In genomic region chr7:119762166-119762697, GRCm38 (mm10) we compare ENCODE assay signal across 22 mouse cellular contexts. TPM values are rescaled to one million over a fixed set of nuclear protein-coding genes. Genes with fewer than 3 reads are reported as not detected.
"Had no signal": no experiment of that assay in that cellular context is flagged by ENCODE, and none has a peak within 500 bp of the region (broad histone marks: within the 10 kb centered on the region; RNA-seq: fewer than 3 reads in every experiment).

No protein-coding gene starts in this region.

- DNase-seq: kidney, adult 18-20 months; kidney, postnatal 25 days; layer of hippocampus, postnatal 36 days; lung, adult 18-20 months; lung, postnatal 14 days; lung, postnatal 4 days; right cerebral cortex, adult 18-20 months; thymus, postnatal 25 days had no signal

- H3K27ac ChIP-seq: hindbrain, postnatal 0 days; kidney, postnatal 0 days; left cerebral cortex, adult 2 months; limb, embryonic 12.5 days; limb, embryonic 15.5 days; liver, embryonic 14.5 days; lung, embryonic 15.5 days; midbrain, embryonic 12.5 days; midbrain, embryonic 15.5 days; neural tube, embryonic 12.5 days; neural tube, embryonic 15.5 days had no signal

- H3K27me3 ChIP-seq: limb, embryonic 12.5 days; limb, embryonic 15.5 days; lung, embryonic 15.5 days; midbrain, embryonic 12.5 days; midbrain, embryonic 15.5 days; neural tube, embryonic 12.5 days; neural tube, embryonic 15.5 days had no signal

- H3K9ac ChIP-seq: limb, embryonic 12.5 days; limb, embryonic 15.5 days; liver, embryonic 14.5 days; lung, embryonic 15.5 days; midbrain, embryonic 12.5 days; midbrain, embryonic 15.5 days; neural tube, embryonic 12.5 days; neural tube, embryonic 15.5 days had no signal

- H3K9me3 ChIP-seq: limb, embryonic 12.5 days; limb, embryonic 15.5 days; lung, embryonic 15.5 days; midbrain, embryonic 12.5 days; midbrain, embryonic 15.5 days; neural tube, embryonic 12.5 days; neural tube, embryonic 15.5 days had no signal

- H3K4me2 ChIP-seq: limb, embryonic 12.5 days; limb, embryonic 15.5 days; lung, embryonic 15.5 days; midbrain, embryonic 12.5 days; midbrain, embryonic 15.5 days; neural tube, embryonic 12.5 days; neural tube, embryonic 15.5 days had no signal

- H3K4me3 ChIP-seq: left cerebral cortex, adult 2 months; limb, embryonic 12.5 days; limb, embryonic 15.5 days; lung, embryonic 15.5 days; midbrain, embryonic 12.5 days; midbrain, embryonic 15.5 days; neural tube, embryonic 12.5 days; neural tube, embryonic 15.5 days had no signal

- ATAC-seq: hindbrain, postnatal 0 days; inflammation-experienced regulatory T-cells, adult 6 months; intestine, embryonic 16.5 days; midbrain, embryonic 15.5 days had no signal

- H3K4me1 ChIP-seq: limb, embryonic 12.5 days; limb, embryonic 15.5 days; lung, embryonic 15.5 days; midbrain, embryonic 12.5 days; midbrain, embryonic 15.5 days; neural tube, embryonic 12.5 days; neural tube, embryonic 15.5 days had no signal

- H3K36me3 ChIP-seq: limb, embryonic 12.5 days; limb, embryonic 15.5 days; lung, embryonic 15.5 days; midbrain, embryonic 12.5 days; midbrain, embryonic 15.5 days; neural tube, embryonic 12.5 days; neural tube, embryonic 15.5 days had no signal

RNA-seq across cellular contexts. Expression of gene Acsm3, which starts 1.5 kb away (rescaled TPM):
- polyA plus RNA-seq: inflammation-experienced regulatory T-cells, adult 6 months; midbrain, embryonic 15.5 days; neural tube, embryonic 15.5 days; spleen, adult 2 months had no signal
